Mouse (Mus musculus): ENCODE data around the gene Hoxd8. TPM values are rescaled to one million over a fixed set of nuclear protein-coding genes. Genes with fewer than 3 reads are reported as not detected.

The Hoxd8 gene
- total RNA-seq, 4 experiments from 2014 or later: not detected

DNA sequence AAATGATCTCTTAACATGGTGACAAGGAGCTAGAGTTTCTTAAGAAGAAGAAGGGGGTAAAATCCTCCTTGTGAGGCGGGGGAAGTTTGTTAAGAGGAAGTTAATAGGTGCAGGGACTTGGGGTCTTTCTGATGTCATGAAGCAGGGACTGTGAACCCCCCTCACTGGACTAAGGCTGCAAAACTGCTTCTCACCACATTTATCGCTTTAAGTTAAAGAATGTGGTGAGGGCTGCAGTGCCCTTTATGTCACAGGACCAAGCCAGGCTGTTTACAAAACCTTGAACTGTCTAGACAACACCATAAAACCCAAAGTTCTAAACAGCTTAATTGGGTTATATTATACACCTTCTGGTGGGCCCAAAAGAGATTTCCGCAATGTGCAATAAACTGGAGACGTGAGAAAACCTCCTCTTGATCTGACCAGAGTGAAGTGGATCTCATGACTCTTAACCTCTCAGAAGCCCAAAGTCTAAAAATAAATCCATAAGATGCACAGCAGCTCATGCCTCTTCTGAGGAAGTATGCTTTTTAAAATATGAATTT, 19.3 kb upstream of the Hoxd8 start:
- DNase-seq (ENCODE audit: low spot score in 2 of 2): no peak

DNA sequence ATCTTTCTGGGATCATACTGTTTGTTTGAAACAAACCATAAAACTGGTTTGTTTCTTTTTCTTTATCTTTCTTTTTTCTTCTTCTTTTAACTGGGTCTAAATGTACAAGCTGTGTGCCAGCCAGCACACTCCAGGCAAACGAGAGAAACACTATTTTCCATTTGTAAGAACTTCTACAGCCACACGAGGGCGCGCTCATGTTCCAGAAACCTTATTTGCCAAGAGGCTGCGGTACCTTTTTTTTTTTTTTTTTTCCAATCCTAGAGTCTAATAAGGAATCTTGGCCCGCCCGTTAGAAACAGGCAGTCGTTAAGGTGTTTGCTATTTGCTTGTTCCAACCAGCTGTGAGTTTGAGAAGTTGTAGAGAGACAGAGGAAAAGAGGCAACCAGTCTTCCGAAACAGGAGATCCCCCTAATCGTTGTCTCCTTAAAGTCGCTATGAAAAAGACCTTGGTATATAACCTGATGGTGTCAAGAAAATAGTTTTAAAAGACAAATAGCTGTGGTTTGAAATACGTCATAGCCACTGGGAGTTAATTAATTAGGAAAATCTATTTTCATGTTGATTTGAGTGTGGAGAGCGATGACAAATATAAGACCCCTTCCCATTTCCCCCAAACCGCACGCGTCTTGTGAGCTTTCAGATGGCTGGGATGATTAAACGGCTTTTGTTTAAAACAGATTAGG, 18.0 kb upstream of the Hoxd8 start:
- no peak for DNase-seq (ENCODE audit: low spot score in 2 of 2)

DNA sequence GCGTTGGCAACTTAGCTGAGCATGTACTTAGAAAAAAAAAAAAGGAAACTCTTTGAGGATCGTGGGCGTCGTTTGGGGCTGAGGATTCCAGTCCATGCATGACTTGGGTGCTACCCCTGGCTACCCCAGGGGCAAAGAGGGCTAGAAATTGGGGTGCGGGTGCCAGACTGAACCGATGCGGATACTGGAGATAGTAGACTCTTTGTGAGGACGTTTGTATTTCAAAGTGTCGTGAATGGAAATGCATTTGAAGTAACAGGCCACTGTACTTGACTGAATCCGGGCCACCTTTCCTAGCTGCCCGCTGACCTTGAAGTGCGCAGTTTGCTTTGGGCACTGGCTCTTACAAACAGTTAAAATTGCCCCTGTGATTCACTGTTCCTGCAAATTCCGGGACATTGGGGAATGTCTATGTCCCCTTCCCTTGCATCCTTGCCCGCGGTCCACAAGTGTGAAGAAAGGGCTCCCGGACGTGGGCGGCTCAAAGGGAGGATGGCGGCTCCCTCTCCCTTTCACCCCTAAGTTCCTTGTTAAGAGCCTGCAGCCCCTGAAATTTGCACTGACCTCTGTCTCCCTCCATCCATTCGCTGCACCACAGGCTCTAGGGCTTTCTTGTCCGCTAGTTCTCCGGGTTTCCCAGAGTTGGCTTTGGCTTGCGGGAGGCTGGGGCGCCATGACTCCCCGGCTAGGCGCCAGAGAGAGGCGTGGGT, 17.3 kb upstream of the Hoxd8 start:
- DNase-seq (ENCODE audit: low spot score in 2 of 2): no peak

DNA sequence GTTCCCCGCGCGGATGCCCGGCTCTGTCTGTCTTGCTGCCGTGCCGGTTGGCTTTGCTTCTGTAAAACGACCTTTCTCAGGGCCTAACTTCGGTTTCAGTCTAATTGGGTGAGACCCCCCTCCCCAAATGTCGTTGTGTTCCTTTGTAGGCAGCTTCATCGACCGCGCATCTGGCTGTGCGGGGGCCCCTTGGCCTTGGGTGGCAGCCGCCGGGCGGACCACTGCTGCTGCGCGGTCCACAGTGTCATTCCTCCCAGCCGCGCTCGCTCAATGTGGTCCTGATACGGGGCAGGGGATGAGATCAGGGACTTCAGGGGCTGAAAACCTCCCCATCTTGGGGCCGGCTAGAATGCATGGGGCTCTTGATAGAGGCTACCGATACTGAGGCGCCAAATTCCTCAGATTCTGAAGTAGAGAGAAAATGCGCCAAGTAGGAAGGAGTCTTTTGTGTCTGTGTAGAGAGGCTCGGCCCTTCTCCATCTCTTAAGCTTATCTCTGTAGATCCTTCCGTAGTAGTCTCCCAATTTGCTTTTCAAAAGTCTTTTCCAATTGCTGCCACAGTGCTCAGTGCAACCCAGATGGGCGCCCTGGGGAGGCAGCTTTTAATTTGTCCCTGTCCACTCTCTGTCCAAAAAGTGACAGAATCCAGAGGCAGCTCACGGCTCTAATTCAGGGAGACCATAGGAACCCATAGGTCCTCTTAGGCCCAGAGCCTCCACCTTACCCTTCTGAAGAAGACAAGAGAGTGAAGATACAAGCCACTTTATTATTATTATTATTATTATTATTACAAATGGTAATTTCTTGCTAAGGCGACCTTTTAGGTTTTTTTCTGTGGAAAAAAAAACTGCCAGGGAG, 16.5 kb upstream of the Hoxd8 start:
- no peak for DNase-seq (ENCODE audit: low spot score in 2 of 2)

DNA sequence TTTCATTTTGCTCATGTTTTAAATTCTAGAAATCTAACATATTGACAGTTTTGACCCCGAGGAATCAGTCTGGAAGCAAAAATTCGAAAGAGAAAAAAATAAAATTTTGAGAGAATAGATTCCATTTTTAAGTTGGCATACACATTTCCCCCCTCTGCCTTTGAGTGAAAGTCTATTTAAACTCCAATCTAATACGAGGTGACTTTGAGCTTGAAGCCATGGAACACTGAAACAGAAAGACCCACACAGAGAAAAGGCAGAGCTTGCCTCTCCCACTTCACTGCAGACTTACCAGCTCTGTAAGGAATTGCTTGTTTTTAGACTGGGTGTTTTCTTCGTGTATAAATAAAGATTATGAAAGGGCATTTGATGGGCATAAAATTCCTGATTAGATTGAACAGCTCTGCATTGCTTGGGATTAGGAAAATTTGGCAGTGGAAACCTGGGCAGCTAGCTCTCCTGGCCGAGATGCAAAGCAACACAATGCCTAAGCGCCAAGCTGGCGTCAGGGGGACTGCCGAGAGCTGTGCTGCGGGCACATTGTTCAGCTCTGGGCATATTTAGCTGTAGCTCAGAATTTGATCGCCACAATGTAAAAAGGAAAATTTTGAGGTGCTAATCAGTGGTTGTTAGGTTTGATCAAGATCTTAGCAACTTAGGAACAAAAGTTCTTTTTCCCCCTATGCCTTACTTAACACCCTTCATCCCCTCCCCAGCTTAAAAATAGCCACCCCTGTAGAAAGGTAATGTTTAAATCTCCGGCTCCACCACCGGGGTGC, 15.4 kb upstream of the Hoxd8 start:
- no peak for DNase-seq (ENCODE audit: low spot score in 2 of 2)

DNA sequence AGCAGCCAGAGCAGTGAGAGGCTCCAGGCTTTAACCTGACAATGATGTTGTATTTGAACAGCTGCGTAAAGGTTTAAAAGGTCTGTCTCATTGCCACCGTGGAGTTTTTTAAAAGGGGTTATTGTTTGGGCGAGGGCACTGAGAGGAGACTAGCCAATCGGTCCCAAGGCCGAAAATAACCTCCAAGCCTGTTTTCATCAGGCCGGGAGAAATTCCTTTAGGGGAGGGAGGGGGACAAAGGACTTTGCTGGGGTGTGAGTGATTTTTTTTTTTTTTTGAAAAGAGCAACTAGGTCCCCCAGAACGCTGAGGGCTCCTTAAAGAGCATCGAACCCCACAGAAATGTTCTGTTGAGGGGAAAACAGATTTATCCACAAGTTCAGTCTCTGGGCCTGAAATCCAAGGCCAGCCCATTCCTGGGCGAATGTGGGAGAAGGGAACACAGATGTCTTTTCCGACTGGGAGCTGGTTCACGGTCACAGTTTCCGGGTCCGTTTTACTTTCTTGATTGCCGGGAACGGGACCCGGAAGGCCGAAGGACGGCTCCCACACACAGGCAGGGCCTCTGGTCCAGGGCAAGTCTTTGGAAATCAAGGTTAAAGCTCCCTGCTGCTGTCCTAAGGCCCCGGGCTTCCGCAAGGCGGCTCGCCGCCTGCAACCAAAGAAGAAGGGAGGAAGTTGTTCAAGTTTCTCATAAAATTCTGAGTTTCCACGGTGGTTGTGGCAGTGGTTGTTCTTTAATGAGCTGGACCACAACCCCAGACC, 14.7 kb upstream of the Hoxd8 start:
- DNase-seq (ENCODE audit: low spot score in 2 of 2): no peak

DNA sequence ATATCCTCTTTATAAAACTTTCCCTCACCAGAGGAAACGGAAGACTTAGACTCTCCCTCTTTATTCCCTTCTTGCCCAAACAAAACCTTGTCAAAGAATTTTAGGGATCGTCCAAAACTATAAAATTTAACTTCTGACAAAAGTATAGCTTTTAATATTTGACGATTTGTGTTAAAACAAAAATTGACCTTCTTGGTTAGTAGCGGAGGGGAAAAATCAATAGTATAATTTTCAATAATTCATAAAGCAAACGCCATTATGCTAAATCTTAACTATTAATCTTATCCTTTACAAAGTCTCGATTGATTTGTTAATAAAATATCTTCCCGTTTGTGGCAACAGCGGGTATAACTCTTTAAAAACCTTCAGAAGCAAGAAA, 14.1 kb upstream of the Hoxd8 start:
- no peak for DNase-seq (ENCODE audit: low spot score in 2 of 2)

DNA sequence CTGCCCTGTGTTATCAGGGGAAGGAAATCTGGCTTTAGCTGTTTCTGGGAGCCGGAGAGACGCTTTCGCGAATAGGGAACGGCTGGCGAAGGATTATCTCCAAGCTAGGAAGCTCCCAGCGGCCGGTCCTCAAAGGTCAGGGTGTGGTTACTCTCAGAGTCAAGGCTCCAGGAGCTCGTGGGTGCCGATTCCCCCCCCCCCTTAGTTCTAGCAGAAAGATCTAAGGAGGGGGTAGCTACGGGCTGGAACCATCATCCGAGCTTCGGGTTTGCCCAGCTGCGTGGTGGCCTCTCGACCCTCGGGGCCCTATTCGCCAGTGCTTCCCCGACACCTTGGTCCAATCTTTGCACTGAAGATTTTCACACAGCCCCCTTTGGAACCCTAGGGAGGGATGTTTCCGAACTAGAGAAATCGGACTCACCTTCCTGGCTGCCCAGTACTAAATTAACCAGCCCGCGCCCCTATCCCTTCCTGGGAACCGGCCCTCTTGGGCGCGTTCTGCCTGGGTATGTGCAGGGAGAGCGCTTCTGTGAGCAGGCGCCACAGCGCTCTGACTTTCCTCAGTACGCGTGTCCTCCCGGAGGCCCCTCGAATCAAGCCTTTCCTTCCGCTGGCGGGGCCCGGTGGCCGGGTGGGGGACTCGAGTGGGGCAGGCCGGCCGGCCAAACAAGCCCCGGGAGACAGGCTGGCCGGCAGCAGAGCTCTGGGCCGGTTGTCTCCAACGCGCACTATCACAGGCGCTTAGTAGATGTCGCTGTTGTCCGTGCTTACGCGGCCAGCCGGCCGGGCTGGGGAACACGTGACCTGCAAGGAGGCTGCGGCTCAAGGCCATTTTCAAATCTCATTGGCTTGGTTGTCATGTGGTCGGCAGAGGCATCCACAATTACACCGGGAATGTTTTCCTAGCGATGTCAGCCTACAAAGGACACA, 13.1 kb upstream of the Hoxd8 start, which contains the start of gene Hoxd10:
Gene Hoxd10, plus strand, starts transcription at position 903 of the 930 bp plus-strand sequence.
- DNase-seq (ENCODE audit: low spot score in 2 of 2): no peak

DNA sequence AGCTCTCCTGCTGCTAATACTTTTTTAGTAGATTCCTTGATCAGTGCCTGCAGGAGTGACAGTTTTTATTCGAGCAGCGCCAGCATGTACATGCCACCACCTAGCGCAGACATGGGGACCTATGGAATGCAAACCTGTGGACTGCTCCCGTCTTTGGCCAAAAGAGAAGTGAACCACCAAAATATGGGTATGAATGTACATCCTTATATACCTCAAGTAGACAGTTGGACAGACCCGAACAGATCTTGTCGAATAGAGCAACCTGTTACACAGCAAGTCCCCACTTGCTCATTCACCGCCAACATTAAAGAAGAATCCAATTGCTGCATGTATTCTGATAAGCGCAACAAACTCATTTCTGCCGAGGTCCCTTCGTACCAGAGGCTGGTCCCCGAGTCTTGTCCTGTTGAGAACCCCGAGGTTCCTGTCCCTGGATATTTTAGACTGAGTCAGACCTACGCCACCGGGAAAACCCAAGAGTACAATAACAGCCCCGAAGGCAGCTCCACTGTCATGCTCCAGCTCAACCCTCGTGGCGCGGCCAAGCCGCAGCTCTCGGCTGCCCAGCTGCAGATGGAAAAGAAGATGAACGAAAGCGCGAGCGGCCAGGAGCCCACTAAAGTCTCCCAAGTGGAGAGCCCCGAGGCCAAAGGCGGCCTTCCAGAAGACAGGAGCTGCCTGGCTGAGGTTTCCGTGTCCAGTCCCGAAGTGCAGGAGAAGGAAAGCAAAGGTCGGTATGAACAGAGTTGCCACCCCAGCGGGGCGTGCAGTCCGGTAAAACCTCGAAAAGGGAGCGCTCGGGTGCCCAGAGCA, 12.2 kb upstream of the Hoxd8 start:
- no peak for DNase-seq (ENCODE audit: low spot score in 2 of 2)

DNA sequence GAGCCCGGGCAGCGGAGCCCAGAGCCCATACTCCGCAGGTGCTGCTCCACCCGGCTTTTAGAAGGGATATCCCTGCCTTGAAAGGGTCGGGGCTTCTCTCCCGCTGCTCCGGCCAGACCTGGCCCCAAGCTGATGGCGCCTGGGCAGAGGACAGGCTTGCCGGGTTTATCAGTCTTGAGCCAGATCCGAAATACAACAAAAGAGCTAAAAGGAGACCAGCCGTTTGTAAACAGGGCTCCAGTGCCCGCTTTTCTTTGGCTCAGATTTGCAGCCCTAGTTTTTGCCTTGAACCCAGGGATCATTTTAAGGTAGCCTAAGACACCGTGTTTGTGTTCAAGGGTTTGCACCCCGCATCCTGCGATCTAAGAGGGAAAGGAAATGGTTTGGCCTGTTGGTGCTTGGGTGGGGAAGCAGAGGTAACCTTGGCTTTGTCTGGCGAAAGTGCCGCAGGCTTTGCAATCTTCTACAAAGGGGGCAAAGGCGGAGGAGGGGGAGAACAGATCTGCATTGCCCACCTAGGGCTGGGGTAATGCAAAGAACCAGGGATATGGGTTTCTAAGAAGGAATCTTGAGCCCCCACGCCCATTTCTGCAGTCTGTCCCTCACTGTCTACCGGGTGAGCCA, 11.5 kb upstream of the Hoxd8 start:
- DNase-seq (ENCODE audit: low spot score in 2 of 2): no peak

DNA sequence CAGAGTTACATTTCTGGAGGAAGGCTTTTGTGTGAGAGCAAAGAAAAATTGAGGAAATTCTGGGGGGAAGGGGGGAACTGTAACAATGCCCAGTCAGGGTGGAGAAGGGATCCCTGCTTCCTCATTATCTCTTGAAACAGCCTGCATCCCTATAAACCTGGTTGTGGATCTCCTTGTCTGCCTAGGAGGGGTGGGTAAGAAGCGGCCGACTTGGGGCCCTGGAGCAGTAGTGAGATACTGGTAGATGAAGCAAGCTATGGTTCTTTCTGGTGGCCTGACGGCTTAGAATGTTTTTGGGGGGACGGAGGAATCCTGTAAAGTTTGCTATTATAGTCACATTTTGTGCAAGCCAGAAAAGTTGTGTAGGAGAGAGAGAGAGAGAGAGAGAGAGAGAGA, 11.0 kb upstream of the Hoxd8 start:
- no peak for DNase-seq (ENCODE audit: low spot score in 2 of 2)

DNA sequence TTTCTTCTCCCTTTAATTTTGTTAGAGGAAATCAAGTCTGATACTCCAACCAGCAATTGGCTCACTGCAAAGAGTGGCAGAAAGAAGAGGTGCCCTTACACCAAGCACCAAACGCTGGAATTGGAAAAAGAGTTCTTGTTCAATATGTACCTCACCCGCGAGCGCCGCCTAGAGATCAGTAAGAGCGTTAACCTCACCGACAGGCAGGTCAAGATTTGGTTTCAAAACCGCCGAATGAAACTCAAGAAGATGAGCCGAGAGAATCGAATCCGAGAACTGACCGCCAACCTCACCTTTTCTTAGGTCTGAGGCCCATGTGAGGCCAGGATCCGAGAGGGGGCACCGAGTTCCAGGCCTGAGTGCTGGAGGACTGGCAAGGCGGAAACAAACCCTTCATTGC, 10.3 kb upstream of the Hoxd8 start:
- no peak for DNase-seq (ENCODE audit: low spot score in 2 of 2)

DNA sequence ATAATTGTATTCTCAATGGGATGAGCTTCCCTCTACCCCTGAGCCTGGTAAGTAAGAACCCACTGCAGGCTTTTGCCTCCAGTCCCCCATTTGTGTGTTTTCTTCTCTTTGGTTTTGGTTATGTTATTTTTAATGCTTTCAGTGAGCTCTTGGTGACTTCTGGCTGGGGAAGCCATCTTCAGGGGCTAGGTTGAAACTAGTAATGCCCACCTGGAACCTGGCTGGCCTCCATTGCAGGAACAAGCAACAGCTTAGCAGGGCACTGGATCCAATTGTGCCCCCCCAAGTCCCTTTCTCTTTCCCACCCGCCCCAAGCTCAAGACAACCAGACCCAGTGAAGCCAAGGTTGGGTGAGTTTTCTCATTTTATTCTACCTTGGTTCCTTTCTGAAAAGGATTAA, 9.0 kb upstream of the Hoxd8 start:
- no peak for DNase-seq (ENCODE audit: low spot score in 2 of 2)

DNA sequence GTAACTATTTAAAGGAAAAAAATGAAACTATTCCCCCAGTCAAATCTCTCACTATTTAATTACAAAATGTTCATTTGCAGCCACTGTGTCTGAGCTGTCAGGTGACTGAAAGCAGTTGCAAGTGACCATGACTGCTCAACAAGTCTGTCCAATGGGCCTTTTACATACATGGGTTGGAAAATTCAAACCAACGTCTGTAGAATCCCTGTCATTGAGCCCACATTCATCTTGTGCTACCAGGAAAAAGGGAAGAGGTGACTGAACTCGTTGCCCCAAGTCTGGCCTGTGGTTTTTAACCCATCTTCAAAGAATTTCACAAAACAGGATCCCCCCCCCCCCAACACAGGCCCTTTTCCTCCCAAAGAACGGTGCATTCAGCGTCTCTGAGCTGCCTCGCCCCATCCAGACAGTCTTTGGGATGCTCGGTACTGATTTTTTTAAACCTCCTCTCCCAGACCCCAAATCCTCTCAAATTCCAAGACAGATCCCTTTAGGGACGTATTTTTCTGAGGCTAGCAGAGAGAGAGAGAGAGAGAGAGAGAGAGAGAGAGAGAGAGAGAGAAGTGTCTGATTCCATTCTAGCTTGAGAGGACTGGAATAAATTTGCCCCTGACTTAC, 8.5 kb upstream of the Hoxd8 start:
- no peak for DNase-seq (ENCODE audit: low spot score in 2 of 2)

DNA sequence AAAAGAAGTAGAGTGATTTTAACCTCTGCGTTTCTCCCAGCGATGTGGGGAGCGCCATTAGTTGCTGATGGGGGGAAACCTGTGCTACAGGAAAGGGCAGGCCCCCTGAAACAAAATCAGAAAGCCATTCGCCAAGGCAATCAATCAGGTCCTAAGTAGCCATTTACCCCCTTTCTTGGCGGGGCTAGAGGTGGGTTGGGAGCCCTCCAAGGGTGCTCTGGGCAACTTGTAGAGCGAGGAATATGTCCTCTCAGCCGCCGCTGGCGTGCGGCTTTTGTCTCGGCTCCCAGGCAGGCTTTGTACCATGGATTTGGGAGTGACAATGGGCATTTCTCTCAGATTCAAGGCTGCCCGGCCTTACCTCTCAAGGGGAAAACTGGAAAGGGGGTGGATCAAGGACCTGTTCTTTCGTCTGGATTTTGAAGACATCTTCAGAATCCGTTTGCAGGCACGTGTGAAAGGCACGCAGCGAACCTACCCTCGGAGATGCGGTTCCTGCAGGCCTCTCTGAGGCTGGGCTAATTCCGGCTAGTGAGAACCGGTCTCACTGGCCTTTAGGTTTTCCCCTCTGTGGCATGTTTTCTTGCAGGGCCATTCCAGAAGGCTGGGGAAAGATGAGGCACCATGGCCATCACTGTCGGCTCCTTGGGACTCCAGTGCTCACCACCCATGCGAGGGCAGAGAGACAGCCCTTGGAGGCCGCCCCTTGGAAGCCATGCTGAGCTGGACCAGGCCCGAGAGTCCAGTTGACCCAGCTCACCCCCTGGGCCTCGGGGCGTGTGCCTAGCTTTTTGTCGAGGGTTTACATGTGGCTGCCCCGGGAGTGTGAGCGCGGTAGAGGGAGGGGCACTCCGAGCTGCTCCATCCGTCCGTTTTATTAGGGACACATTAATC, 7.7 kb upstream of the Hoxd8 start:
- DNase-seq (ENCODE audit: low spot score in 2 of 2): no peak

DNA sequence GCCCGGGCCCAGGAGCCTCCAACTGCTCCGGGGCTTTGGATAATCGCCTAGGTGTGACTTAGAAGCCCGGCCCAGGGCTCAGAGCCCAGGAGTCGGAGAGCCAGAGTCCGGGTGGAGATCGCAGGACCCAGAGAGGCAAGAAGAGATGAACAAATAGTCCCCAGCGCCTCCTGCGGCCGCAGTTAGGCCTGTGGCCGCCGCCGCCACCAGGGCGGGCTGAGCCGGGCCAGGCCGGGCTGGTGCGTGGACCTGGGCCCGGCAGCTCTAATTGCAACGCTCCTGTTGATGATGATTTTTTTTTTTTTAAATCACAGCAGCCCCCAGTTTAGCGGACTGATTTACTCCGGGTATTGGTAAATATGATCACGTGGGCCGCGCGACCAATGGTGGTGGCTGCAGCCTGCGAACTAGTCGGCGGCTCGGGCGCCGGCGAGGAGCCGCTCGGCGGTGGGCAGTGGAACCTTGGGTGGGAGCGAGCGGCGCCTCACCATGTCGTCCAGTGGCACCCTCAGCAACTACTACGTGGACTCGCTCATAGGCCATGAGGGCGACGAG, 6.8 kb upstream of the Hoxd8 start, which contains the start of gene Hoxd9:
Gene Hoxd9, plus strand, starts transcription at position 161 of the 555 bp plus-strand sequence.
- DNase-seq (ENCODE audit: low spot score in 2 of 2): no peak
